Mouse (Mus musculus): Measurements from ENCODE around the gene Ankrd33b. TPM values are rescaled to one million over a fixed set of nuclear protein-coding genes. Genes with fewer than 3 reads are reported as not detected.
A peak's percentile ranks its signal among the peaks of the same experiment; 100 is the strongest.

Gene Ankrd33b
- polyA plus RNA-seq, 1 experiment from 2014 or later, result 0.69 TPM

DNA sequence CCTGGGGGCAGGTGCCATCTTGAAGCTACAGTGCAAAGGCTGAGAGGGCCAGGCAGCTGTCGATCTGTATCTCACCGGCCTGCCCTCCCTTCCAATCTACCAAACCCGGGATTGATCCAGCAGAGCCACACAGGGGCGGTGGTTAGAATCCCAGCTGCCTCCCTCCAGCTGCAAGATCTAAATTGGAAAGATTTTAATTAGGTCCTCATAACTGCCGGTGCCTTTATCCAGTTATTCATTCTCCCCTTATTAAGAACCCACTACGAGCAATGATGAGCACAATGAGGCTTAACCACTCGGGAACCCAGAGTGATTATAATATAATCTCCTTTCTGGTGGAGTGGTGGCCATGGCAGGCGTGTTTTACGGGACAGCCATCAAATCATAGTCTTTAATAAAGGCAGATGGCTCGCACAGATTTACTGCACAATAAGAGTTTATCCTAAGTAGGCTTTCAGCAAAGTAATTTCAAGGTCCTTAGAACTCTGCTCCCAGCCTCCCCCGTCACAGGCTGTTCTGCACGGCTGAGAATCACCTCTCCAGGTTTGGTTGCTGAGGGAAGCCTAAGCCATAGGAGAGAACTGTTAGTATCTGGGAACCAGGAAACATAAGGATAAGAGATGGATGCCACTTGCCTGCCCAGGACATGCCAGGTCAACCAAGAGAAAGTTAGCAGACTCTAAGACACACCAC, 34.8 kb upstream of the Ankrd33b start:
- peak; percentile 53 for ATAC-seq
- no peak overlapping the region for H3K9ac ChIP-seq (ENCODE audit: low read depth, low read length)
- no peak overlapping the region for H3K4me3 ChIP-seq (ENCODE audit: low read depth, low read length)
- H3K36me3 ChIP-seq (ENCODE audit: control insufficient read depth, insufficient read depth, low read length), result no peaks in the 10 kb centered on the region
- WGBS, result 24% methylated on average over 12 of the region's 12 CpGs
- H3K4me1 ChIP-seq (ENCODE audit: control insufficient read depth, insufficient read depth, low read length), result no peaks in the 10 kb centered on the region; the same call in 1 of the 2 replicates
- no peaks in the 10 kb centered on the region for H3K9me3 ChIP-seq (replicated peaks; ENCODE audit: control insufficient read depth, low read length, poor library complexity, severe bottlenecking)
- no peak overlapping the region for H3K4me2 ChIP-seq (ENCODE audit: low read length)
- H3K27ac ChIP-seq (ENCODE audit: low read length), result no peak overlapping the region
- no peaks in the 10 kb centered on the region for H3K27me3 ChIP-seq (ENCODE audit: control insufficient read depth, insufficient read depth, low read depth, low read length)

DNA sequence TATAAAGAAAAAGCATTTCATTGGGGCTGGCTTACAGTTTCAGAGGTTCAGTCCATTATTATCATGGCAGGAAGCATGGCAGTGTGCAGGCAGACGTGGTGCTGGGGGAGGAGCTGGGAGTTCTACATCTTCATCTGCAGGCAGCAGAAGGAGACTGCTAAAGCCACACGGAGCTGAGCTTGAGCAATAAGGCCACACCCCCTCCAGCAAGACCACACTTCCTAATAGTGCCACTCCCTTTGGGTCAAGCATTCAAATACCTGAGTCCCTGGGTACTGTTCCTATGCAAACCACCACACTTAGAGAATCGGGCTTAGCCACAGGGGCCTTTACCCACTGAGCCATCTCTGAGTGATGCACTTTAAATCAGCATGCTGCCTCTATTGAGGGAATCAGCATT, 33.4 kb upstream of the Ankrd33b start:
- no peaks in the 10 kb centered on the region; the same call in 1 of the 2 replicates for H3K4me1 ChIP-seq (ENCODE audit: control insufficient read depth, insufficient read depth, low read length)
- no peaks in the 10 kb centered on the region for H3K36me3 ChIP-seq (ENCODE audit: control insufficient read depth, insufficient read depth, low read length)
- no peak overlapping the region for H3K27ac ChIP-seq (ENCODE audit: low read length)
- H3K9ac ChIP-seq (ENCODE audit: low read depth, low read length), result no peak overlapping the region
- H3K4me3 ChIP-seq (ENCODE audit: low read depth, low read length), result no peak overlapping the region
- ATAC-seq, result no peak
- no peaks in the 10 kb centered on the region for H3K27me3 ChIP-seq (ENCODE audit: control insufficient read depth, insufficient read depth, low read depth, low read length)
- 29% methylated on average over 3 of the region's 3 CpGs for WGBS
- H3K9me3 ChIP-seq (replicated peaks; ENCODE audit: control insufficient read depth, low read length, poor library complexity, severe bottlenecking), result no peaks in the 10 kb centered on the region
- H3K4me2 ChIP-seq (ENCODE audit: low read length), result no peak overlapping the region

DNA sequence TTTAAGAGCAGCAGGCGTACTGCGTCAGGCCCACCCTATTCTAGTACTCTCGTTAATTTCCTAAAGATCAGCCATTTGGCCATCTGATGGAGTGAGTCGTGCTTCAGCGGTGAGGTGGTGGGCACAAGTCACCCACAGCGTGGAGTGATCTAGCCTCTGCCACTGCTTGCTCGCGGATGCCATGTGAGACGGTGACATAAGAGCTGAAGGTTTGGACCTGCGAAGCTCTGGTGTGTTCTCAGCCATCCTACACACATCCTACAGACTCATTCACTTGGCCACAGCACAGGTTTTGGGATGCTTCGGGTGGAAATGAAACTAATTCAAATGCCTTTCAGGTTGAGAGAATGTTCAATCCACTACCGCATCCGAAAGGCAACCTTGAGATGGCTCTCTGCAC, 31.2 kb upstream of the Ankrd33b start:
- Histone ChIP-seq H3K4me3 (ENCODE audit: low read depth, low read length) (no peak overlapping the region), H3K4me1 (ENCODE audit: control insufficient read depth, insufficient read depth, low read length) (no peaks in the 10 kb centered on the region; the same call in 1 of the 2 replicates), H3K4me2 (ENCODE audit: low read length) (no peak overlapping the region), H3K9ac (ENCODE audit: low read depth, low read length) (no peak overlapping the region), H3K9me3 (replicated peaks; ENCODE audit: control insufficient read depth, low read length, poor library complexity, severe bottlenecking) (no peaks in the 10 kb centered on the region), H3K27ac (ENCODE audit: low read length) (no peak overlapping the region), H3K27me3 (ENCODE audit: control insufficient read depth, insufficient read depth, low read depth, low read length) (no peaks in the 10 kb centered on the region), H3K36me3 (ENCODE audit: control insufficient read depth, insufficient read depth, low read length) (no peaks in the 10 kb centered on the region)
- WGBS, result 94% methylated on average over 13 of the region's 13 CpGs
- ATAC-seq, result no peak

DNA sequence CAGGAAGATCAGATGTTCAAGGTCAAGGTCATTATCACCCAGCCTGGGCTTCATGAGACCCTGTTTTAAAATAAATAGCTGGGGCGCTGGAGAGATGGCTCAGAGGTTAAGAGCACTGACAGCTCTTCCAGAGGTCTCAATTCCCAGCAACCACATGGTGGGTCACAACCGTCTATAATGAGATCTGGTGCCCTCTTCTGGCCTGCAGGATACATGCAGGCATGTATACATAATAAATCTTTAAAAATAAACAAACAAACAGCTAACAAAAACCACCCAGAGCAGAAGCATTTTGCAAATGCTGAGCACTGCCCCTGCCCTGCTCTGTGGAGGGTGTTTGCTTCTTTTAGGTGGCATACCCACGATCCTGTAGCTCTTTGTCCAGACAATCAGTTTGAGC, 29.9 kb upstream of the Ankrd33b start:
- Histone ChIP-seq H3K36me3 (ENCODE audit: control insufficient read depth, insufficient read depth, low read length) (no peaks in the 10 kb centered on the region), H3K27ac (ENCODE audit: low read length) (no peak overlapping the region), H3K9ac (ENCODE audit: low read depth, low read length) (no peak overlapping the region), H3K9me3 (replicated peaks; ENCODE audit: control insufficient read depth, low read length, poor library complexity, severe bottlenecking) (no peaks in the 10 kb centered on the region), H3K4me2 (ENCODE audit: low read length) (no peak overlapping the region), H3K4me3 (ENCODE audit: low read depth, low read length) (no peak overlapping the region), H3K4me1 (ENCODE audit: control insufficient read depth, insufficient read depth, low read length) (no peaks in the 10 kb centered on the region; the same call in 1 of the 2 replicates), H3K27me3 (ENCODE audit: control insufficient read depth, insufficient read depth, low read depth, low read length) (no peaks in the 10 kb centered on the region)
- no peak for ATAC-seq
- WGBS, result 74% methylated on average over 3 of the region's 3 CpGs

DNA sequence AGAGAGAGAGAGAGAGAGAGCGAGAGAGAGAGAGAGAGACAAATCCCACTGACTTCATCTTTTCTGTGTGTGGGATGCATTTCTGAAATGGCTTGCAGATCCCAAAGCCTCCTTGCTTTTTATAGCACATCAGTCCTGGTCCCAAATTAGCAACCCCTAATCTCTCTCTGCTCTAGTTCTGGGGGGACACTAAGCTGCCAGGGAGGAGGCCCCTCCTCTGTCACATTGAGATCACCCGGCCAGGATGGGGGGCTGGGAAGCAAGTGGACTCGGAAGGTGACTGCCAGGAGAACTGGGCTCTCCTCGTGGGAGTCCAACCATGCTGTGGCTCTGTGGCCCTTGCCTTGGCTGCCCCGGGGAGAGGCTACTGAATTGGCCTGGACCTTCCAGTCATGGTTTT, 29.2 kb upstream of the Ankrd33b start:
- no peak overlapping the region for H3K4me2 ChIP-seq (ENCODE audit: low read length)

DNA sequence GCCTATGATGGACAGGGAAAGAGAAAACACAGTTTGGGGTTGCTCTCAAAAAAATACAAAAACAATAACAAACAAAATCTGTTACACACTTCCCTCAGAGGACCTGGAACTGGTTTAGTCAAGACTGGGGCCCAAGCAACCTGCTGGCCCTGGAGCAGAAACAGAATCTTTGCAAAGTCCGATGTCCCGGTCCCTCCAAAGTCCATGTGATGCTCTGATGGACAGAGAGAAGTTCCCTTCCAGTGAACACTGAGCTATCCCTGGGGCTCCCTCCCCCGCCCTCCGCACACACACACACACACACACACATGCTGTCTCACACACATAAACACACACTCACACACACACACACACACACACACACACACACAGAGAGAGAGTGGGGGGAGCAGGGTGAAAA, 28.5 kb upstream of the Ankrd33b start:
- Histone ChIP-seq H3K27ac (ENCODE audit: low read length) (no peak overlapping the region), H3K27me3 (ENCODE audit: control insufficient read depth, insufficient read depth, low read depth, low read length) (no peaks in the 10 kb centered on the region), H3K9me3 (replicated peaks; ENCODE audit: control insufficient read depth, low read length, poor library complexity, severe bottlenecking) (no peaks in the 10 kb centered on the region), H3K36me3 (ENCODE audit: control insufficient read depth, insufficient read depth, low read length) (no peaks in the 10 kb centered on the region), H3K9ac (ENCODE audit: low read depth, low read length) (no peak overlapping the region), H3K4me3 (ENCODE audit: low read depth, low read length) (no peak overlapping the region), H3K4me1 (ENCODE audit: control insufficient read depth, insufficient read depth, low read length) (no peaks in the 10 kb centered on the region), H3K4me2 (ENCODE audit: low read length) (no peak overlapping the region)
- WGBS, result 91% methylated on average over 4 of the region's 4 CpGs
- ATAC-seq, result no peak

More for the DNA sequence above, 29.2 kb upstream of the Ankrd33b start:
- Histone ChIP-seq H3K4me1 (ENCODE audit: control insufficient read depth, insufficient read depth, low read length) (no peaks in the 10 kb centered on the region), H3K9me3 (replicated peaks; ENCODE audit: control insufficient read depth, low read length, poor library complexity, severe bottlenecking) (no peaks in the 10 kb centered on the region), H3K27me3 (ENCODE audit: control insufficient read depth, insufficient read depth, low read depth, low read length) (no peaks in the 10 kb centered on the region), H3K27ac (ENCODE audit: low read length) (no peak overlapping the region), H3K36me3 (ENCODE audit: control insufficient read depth, insufficient read depth, low read length) (no peaks in the 10 kb centered on the region), H3K4me3 (ENCODE audit: low read depth, low read length) (no peak overlapping the region), H3K9ac (ENCODE audit: low read depth, low read length) (no peak overlapping the region)
- ATAC-seq, result no peak
- 83% methylated on average over 5 of the region's 5 CpGs for WGBS

DNA sequence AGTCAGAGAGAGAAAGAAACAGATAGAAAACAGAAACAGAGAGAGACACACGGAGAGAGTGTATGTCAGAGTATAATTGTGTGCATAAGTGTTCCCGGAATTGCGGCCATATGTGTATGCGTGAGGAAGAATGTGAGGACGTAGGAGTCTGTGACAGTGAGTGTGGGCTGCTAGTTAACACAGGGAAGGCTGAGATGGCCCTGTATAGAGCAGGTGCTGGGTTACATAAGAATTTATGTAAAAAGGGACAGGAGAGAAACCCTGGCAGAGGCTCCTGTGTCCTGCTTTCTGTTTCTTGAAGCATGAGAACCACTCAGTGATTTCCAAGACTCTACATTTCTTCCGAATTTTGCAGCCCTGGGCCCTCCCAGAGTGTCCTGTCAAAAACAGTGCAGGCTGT, 25.9 kb upstream of the Ankrd33b start:
- no peaks in the 10 kb centered on the region for H3K9me3 ChIP-seq (replicated peaks; ENCODE audit: control insufficient read depth, low read length, poor library complexity, severe bottlenecking)
- H3K4me1 ChIP-seq (ENCODE audit: control insufficient read depth, insufficient read depth, low read length), result no peaks in the 10 kb centered on the region
- H3K9ac ChIP-seq (ENCODE audit: low read depth, low read length), result no peak overlapping the region
- ATAC-seq, result no peak
- no peak overlapping the region for H3K27ac ChIP-seq (ENCODE audit: low read length)
- H3K27me3 ChIP-seq (ENCODE audit: control insufficient read depth, insufficient read depth, low read depth, low read length), result no peaks in the 10 kb centered on the region
- no peak overlapping the region for H3K4me2 ChIP-seq (ENCODE audit: low read length)
- 89% methylated on average over 6 of the region's 6 CpGs for WGBS
- H3K4me3 ChIP-seq (ENCODE audit: low read depth, low read length), result no peak overlapping the region
- H3K36me3 ChIP-seq (ENCODE audit: control insufficient read depth, insufficient read depth, low read length), result no peaks in the 10 kb centered on the region

DNA sequence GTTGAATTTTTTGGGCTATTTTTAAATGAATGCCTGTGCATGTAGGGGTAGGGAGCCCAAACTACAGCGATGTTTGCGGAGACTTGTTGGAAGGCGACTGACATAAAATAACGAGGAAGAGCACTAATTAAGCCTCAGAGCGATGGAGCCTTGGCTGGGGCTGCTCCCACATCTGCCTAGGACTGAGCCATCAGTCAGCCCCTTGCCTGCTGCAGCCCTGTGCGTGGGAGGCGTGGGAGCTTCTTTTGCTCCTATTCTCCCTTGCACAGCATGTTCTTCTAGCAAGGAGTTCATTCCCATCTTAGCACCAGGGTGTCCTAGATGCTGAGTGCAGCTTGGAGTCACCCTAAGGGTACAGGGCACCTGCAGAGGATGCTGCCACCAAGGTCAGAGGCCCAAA, 25.2 kb upstream of the Ankrd33b start:
- Histone ChIP-seq H3K36me3 (ENCODE audit: control insufficient read depth, insufficient read depth, low read length) (no peaks in the 10 kb centered on the region), H3K4me1 (ENCODE audit: control insufficient read depth, insufficient read depth, low read length) (no peaks in the 10 kb centered on the region), H3K4me2 (ENCODE audit: low read length) (no peak overlapping the region), H3K27me3 (ENCODE audit: control insufficient read depth, insufficient read depth, low read depth, low read length) (no peaks in the 10 kb centered on the region), H3K9me3 (replicated peaks; ENCODE audit: control insufficient read depth, low read length, poor library complexity, severe bottlenecking) (no peaks in the 10 kb centered on the region; the same call in 1 of the 2 replicates), H3K9ac (ENCODE audit: low read depth, low read length) (no peak overlapping the region), H3K27ac (ENCODE audit: low read length) (no peak overlapping the region), H3K4me3 (ENCODE audit: low read depth, low read length) (no peak overlapping the region)
- no peak for ATAC-seq
- whole genome bisulfite sequencing, result 79% methylated on average over 7 of the region's 7 CpGs

DNA sequence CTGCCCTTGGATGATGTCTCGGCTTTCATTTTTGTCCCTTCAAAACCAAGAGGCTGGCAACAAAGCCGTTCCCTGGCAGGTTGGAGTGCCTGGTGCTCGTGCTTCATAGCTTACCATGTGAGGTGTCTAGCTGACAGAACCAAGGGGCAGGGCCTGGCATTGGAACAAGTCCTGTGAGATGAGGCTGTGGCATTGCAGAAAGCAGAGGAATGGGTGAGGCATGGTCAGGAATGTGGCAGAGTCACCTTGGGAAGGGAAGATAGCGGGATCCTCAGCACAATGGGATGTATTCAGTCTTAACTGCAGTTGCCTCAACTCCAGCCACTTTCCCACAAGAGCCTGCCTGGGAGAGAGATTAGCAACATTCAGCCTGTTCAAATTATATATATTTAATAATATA, 24.6 kb upstream of the Ankrd33b start:
- WGBS, result 85% methylated on average over 4 of the region's 4 CpGs
- ATAC-seq, result no peak
- Histone ChIP-seq H3K4me2 (ENCODE audit: low read length) (no peak overlapping the region), H3K4me3 (ENCODE audit: low read depth, low read length) (no peak overlapping the region), H3K9ac (ENCODE audit: low read depth, low read length) (no peak overlapping the region), H3K36me3 (ENCODE audit: control insufficient read depth, insufficient read depth, low read length) (no peaks in the 10 kb centered on the region), H3K27ac (ENCODE audit: low read length) (no peak overlapping the region), H3K9me3 (replicated peaks; ENCODE audit: control insufficient read depth, low read length, poor library complexity, severe bottlenecking) (no peaks in the 10 kb centered on the region; the same call in 1 of the 2 replicates), H3K4me1 (ENCODE audit: control insufficient read depth, insufficient read depth, low read length) (no peaks in the 10 kb centered on the region), H3K27me3 (ENCODE audit: control insufficient read depth, insufficient read depth, low read depth, low read length) (no peaks in the 10 kb centered on the region)
